Comparison of ENCODE assay signal across 13 mouse cellular contexts in the genomic region with DNA sequence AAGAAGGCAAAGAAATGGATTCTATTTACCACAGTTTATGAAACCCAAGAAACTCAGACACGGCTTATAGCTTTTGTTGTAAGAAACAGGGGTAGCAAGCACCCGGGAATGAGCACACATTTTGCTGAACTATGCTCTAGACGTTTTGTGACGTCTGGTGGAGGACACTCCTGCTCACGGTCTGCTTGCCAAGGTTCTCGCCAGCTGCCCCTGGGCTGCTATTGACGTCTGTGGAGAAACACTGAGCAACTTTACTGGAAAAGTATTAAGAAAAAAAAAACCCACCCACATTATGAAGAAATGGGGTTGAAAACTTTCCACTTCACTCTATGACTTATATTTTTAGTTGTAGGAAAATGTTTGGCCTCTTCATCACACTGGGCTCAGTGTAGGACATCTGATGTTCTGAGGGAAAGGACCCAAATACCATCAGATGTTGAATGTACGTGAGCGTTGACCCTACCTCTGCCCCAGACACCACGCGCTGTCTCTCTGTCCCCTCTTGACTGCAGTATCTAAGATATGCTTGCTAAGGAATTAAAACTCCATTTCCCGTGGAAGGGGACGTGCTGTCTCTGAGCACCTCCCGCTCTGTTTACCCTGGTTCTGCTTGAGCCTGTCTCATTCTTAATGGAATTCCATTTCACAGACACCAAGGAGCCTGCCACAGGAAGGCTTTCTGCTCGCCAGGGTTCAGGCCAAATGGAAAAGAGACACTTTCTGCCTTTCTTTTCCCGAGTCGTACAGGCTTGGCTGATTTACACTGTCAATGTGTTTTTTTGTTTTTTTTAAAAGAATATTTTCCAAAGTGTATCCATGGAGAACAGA. TPM values are rescaled to one million over a fixed set of nuclear protein-coding genes. Genes with fewer than 3 reads are reported as not detected.
A peak's percentile ranks its signal among the peaks of the same experiment; 100 is the strongest.
DNase-seq lines count a peak whose midpoint lies in the region; ATAC-seq lines count a peak whose summit lies in the region.
"Had no signal": no experiment of that assay in that cellular context is flagged by ENCODE, and none has a peak within 500 bp of the region (broad histone marks: within the 10 kb centered on the region; RNA-seq: fewer than 3 reads in every experiment).

No protein-coding gene starts in this region.

- no peaks in the 10 kb centered on the region for H3K9me3 ChIP-seq in heart, embryonic 11.5 days (replicated peaks; ENCODE audit: control insufficient read depth, low read length)
- no peaks in the 10 kb centered on the region for H3K9me3 ChIP-seq in limb, embryonic 15.5 days

- no peaks in the 10 kb centered on the region for H3K36me3 ChIP-seq in heart, embryonic 11.5 days (ENCODE audit: control insufficient read depth, insufficient read depth, low read length)
- no peaks in the 10 kb centered on the region for H3K36me3 ChIP-seq in limb, embryonic 15.5 days

- H3K27me3 ChIP-seq in heart, embryonic 11.5 days (ENCODE audit: control insufficient read depth, insufficient read depth, low read length) = no peaks in the 10 kb centered on the region; the same call in 1 of the 2 replicates
- H3K27me3 ChIP-seq in limb, embryonic 15.5 days = no peaks in the 10 kb centered on the region
- H3K27me3 ChIP-seq: CH12.LX had no signal

- peaks cover 8% of the 10 kb centered on the region for H3K4me1 ChIP-seq in heart, embryonic 11.5 days (ENCODE audit: control insufficient read depth, insufficient read depth, low read length)
- peaks cover 34% of the 10 kb centered on the region for H3K4me1 ChIP-seq in limb, embryonic 15.5 days

- peak; percentile 96 for DNase-seq in heart, adult 11 months
- peak; percentile 8 for DNase-seq in adrenal gland, postnatal 25 days
- DNase-seq in heart, adult 9 months (ENCODE audit: low spot score in 2 of 2) = peak; percentile 41 to 52
- no peak for DNase-seq in ovary, postnatal 10 days (ENCODE audit: low spot score)
- DNase-seq: right cerebral cortex, postnatal 14 days; thymus, postnatal 4 days had no signal

- ATAC-seq in heart, embryonic 11.5 days (replicated peaks; ENCODE audit: insufficient number of reproducible peaks, low FRiP score, low TSS enrichment) = no peak
- no peak for ATAC-seq in limb, embryonic 15.5 days (ENCODE audit: insufficient number of reproducible peaks, low FRiP score, low TSS enrichment, low read depth)
- no peak for ATAC-seq in CD4-positive, CD25-positive, alpha-beta regulatory T cell, adult 4 months
- no peak for ATAC-seq in megakaryocyte, adult 5-6 weeks (ENCODE audit: poor library complexity, severe bottlenecking)

- 59% methylated on average over 17 of the region's 17 CpGs for WGBS in heart, embryonic 11.5 days (ENCODE audit: insufficient replicate concordance)
- 48% methylated on average over 17 of the region's 17 CpGs for WGBS in limb, embryonic 15.5 days

- no peak overlapping the region for H3K9ac ChIP-seq in heart, embryonic 11.5 days (ENCODE audit: low read depth, low read length)
- H3K9ac ChIP-seq in limb, embryonic 15.5 days = no peak overlapping the region

- no peak overlapping the region for H3K4me3 ChIP-seq in heart, embryonic 11.5 days (ENCODE audit: low read depth, low read length)
- H3K4me3 ChIP-seq in limb, embryonic 15.5 days = no peak overlapping the region

- no peak overlapping the region for H3K4me2 ChIP-seq in heart, embryonic 11.5 days
- H3K4me2 ChIP-seq in limb, embryonic 15.5 days = no peak overlapping the region

- no peak overlapping the region for H3K27ac ChIP-seq in heart, embryonic 11.5 days (ENCODE audit: low read depth, low read length)
- H3K27ac ChIP-seq in limb, embryonic 15.5 days = peak overlapping the region; percentile 92
- H3K27ac ChIP-seq: macrophage had no signal

RNA-seq across cellular contexts. Expression of gene Spata18, which starts 50.1 kb away (rescaled TPM):
- polyA plus RNA-seq in heart, embryonic 11.5 days (2014; fragmentation: Nextera tagmentation; extraction: Ambion mirVana) = not detected in 2 replicates
- total RNA-seq in adrenal gland, postnatal 25 days (2021) = not detected in 2 replicates
- 1.1 and 1.3 TPM in 2 replicates for polyA plus RNA-seq in limb, embryonic 15.5 days (2015; fragmentation: Nextera tagmentation; extraction: Ambion mirVana)
- polyA plus RNA-seq in CD4-positive, CD25-positive, alpha-beta regulatory T cell, adult 4 months (2017; shearing (Covaris generic)) = not detected
- not detected in 2 replicates for total RNA-seq in megakaryocyte, adult 5-6 weeks (2015)
- not detected in 2 replicates for total RNA-seq in megakaryocyte, adult 5-6 weeks (2017)
- total RNA-seq: CH12.LX had no signal
- polyA plus RNA-seq: frontal cortex, adult 2 months; macrophage had no signal

RNA-seq across cellular contexts. Expression of gene Sgcb, which starts 53.7 kb away (rescaled TPM):
- 24.0 and 27.2 TPM in 2 replicates for polyA plus RNA-seq in heart, embryonic 11.5 days (2014; fragmentation: Nextera tagmentation; extraction: Ambion mirVana)
- 21.3 and 26.9 TPM in 2 replicates for total RNA-seq in adrenal gland, postnatal 25 days (2021)
- 48.0 and 62.6 TPM in 2 replicates for polyA plus RNA-seq in limb, embryonic 15.5 days (2015; fragmentation: Nextera tagmentation; extraction: Ambion mirVana)
- polyA plus RNA-seq in CD4-positive, CD25-positive, alpha-beta regulatory T cell, adult 4 months (2017; shearing (Covaris generic)) = 10 to 100 TPM; 11.1 to 16.5 TPM
- 9.5 TPM in 2 replicates for total RNA-seq in megakaryocyte, adult 5-6 weeks (2015)
- total RNA-seq in megakaryocyte, adult 5-6 weeks (2017) = 4.5 and 4.6 TPM in 2 replicates
